8 mouse cellular contexts compared by ENCODE assay signal in genomic region chr13:14522906-14523269, GRCm38 (mm10). TPM values are rescaled to one million over a fixed set of nuclear protein-coding genes. Genes with fewer than 3 reads are reported as not detected.
DNase-seq lines count a peak whose midpoint lies in the region; ATAC-seq and TF ChIP-seq lines count a peak whose summit lies in the region.

TSS of gene Hecw1 (minus strand) at chr13:14523228.

- ATAC-seq in cerebellum, adult (ENCODE audit: insufficient number of reproducible peaks, low FRiP score, low TSS enrichment) = peak; percentile 81
- peak; percentile 72 for ATAC-seq in frontal cortex, adult (ENCODE audit: low TSS enrichment)
- ATAC-seq in midbrain, embryonic 15.5 days (replicated peaks) = peak; percentile 93

- no peak for DNase-seq in cerebellum, adult 8-10 months
- peak; percentile 31 for DNase-seq in R1 (ENCODE audit: low read depth, low spot score)
- peak; percentile 55 for DNase-seq in left cerebral cortex, adult 11 months (ENCODE audit: low spot score)
- DNase-seq in urinary bladder, postnatal 36 days (ENCODE audit: low spot score in 2 of 2) = no peak
- DNase-seq in kidney, adult 2 months = no peak

- TF ChIP-seq CTCF in kidney, adult 2 months (conservative IDR thresholded peaks at IDR 0.05; ENCODE audit: insufficient read depth, insufficient read length, low read depth, low read length) = no peak

- no peaks in the 10 kb centered on the region for H3K9me3 ChIP-seq in midbrain, embryonic 15.5 days

- peak within 1 kb of the TSS; percentile 66 for H3K4me2 ChIP-seq in midbrain, embryonic 15.5 days

- H3K36me3 ChIP-seq in midbrain, embryonic 15.5 days (replicated peaks) = no peaks in the 10 kb centered on the region
- no peaks in the 10 kb centered on the region for H3K36me3 ChIP-seq in kidney, adult 2 months (ENCODE audit: control insufficient read depth, insufficient read depth, low read length)

- TF ChIP-seq POLR2A in kidney, adult 2 months (IDR thresholded peaks at IDR 0.05; ENCODE audit: low read depth, low read length) = no peak

- peaks cover 33% of the 10 kb centered on the region for H3K4me1 ChIP-seq in midbrain, embryonic 15.5 days
- H3K4me1 ChIP-seq in kidney, adult 2 months (ENCODE audit: control insufficient read depth, insufficient read depth, low read length) = no peaks in the 10 kb centered on the region

- H3K9ac ChIP-seq in midbrain, embryonic 15.5 days = peak within 1 kb of the TSS; percentile 91

- no peaks in the 10 kb centered on the region for H3K27me3 ChIP-seq in midbrain, embryonic 15.5 days (replicated peaks)
- H3K27me3 ChIP-seq in kidney, adult 2 months (replicated peaks; ENCODE audit: control insufficient read depth, insufficient read depth, low read length) = no peaks in the 10 kb centered on the region; the same call in 1 of the 2 replicates

- H3K4me3 ChIP-seq in midbrain, embryonic 15.5 days = peak within 1 kb of the TSS; percentile 87
- H3K4me3 ChIP-seq in kidney, adult 2 months (ENCODE audit: insufficient read depth, low read depth, low read length) = no peak within 1 kb of the TSS

- WGBS in midbrain, embryonic 15.5 days = under 1% methylated on average over 15 of the region's 15 CpGs
- WGBS in kidney, adult 2 months = under 1% methylated on average over 15 of the region's 15 CpGs

- peak within 1 kb of the TSS; percentile 96 for H3K27ac ChIP-seq in midbrain, embryonic 15.5 days
- H3K27ac ChIP-seq in kidney, adult 2 months (ENCODE audit: insufficient read depth, low read depth, low read length) = no peak within 1 kb of the TSS

RNA-seq across cellular contexts. Expression of gene Hecw1, which starts in this region (rescaled TPM):
- 43.3 and 50.7 TPM in 2 replicates for polyA plus RNA-seq in midbrain, embryonic 15.5 days (2015; fragmentation: Nextera tagmentation; extraction: Ambion mirVana)
- polyA plus RNA-seq in kidney, adult 2 months (2012; rRNA removed) = 0.03 TPM in 1 of 2 replicates, not detected in the other

Comparison
In these comparisons a context has a peak if more than half of its experiments do, and no peak if none do; other contexts are left out.
1. RNA of gene Hecw1 (polyA plus RNA-seq): 43.3 to 50.7 TPM in midbrain, embryonic 15.5 days; 0.03 TPM in kidney, adult 2 months; every median in the first group is over 10 times any median in the second.
2. DNase-seq: peak in R1 (single experiment) and left cerebral cortex, adult 11 months (single experiment); none in cerebellum, adult 8-10 months (single experiment), urinary bladder, postnatal 36 days (0 of 2) and kidney, adult 2 months (single experiment).
3. Peak in every context shown above with its lines, with median percentiles within 50 percentile points of each other: ATAC-seq.